Mouse (Mus musculus): ENCODE measurements around the gene Fxr2. TPM values are rescaled to one million over a fixed set of nuclear protein-coding genes. Genes with fewer than 3 reads are reported as not detected.
A peak's percentile ranks its signal among the peaks of the same experiment; 100 is the strongest.

Gene Fxr2
- polyA plus RNA-seq, 1 experiment from 2014 or later = 37.3 TPM

GRCm38 (mm10) chr11:69663795-69664194 is 31.0 kb downstream of the Fxr2 start:
- peak overlapping the region; percentile 65; the same call in 1 of the 2 replicates for H3K4me2 ChIP-seq (replicated peaks)
- peaks cover 14% of the 10 kb centered on the region for H3K4me1 ChIP-seq
- H3K9ac ChIP-seq = no peak overlapping the region
- H3K4me3 ChIP-seq = no peak overlapping the region
- no peaks in the 10 kb centered on the region for H3K9me3 ChIP-seq
- 88% methylated on average over 6 of the region's 6 CpGs for WGBS
- peaks cover 63% of the 10 kb centered on the region for H3K36me3 ChIP-seq
- H3K27me3 ChIP-seq = no peaks in the 10 kb centered on the region
- no peak for ATAC-seq (ENCODE audit: low FRiP score, low read depth)
- peak overlapping the region; percentile 95; the same call in 1 of the 2 replicates for H3K27ac ChIP-seq

- Histone ChIP-seq H3K9ac (no peak overlapping the region), H3K4me3 (no peak overlapping the region), H3K9me3 (no peaks in the 10 kb centered on the region), H3K4me2 (replicated peaks) (no peak overlapping the region), H3K27ac (no peak overlapping the region), H3K4me1 (peaks cover 22% of the 10 kb centered on the region), H3K27me3 (no peaks in the 10 kb centered on the region), H3K36me3 (peaks cover 66% of the 10 kb centered on the region)
- ATAC-seq (ENCODE audit: low FRiP score, low read depth) = no peak
- 94% methylated on average over 7 of the region's 7 CpGs for WGBS
Observed at GRCm38 (mm10) chr11:69664841-69665240, 32.1 kb downstream of the Fxr2 start.

GRCm38 (mm10) chr11:69665457-69665960 is 32.7 kb downstream of the Fxr2 start:
- ATAC-seq (ENCODE audit: low FRiP score, low read depth) = no peak
- Histone ChIP-seq H3K4me1 (peaks cover 29% of the 10 kb centered on the region), H3K36me3 (peaks cover 67% of the 10 kb centered on the region), H3K27ac (no peak overlapping the region), H3K4me2 (replicated peaks) (0 out of 2 replicates have a peak overlapping the region, but pooled peaks have one; percentile 25), H3K9ac (no peak overlapping the region), H3K4me3 (no peak overlapping the region), H3K27me3 (no peaks in the 10 kb centered on the region), H3K9me3 (no peaks in the 10 kb centered on the region)
- WGBS = 70% methylated on average over 9 of the region's 9 CpGs

GRCm38 (mm10) chr11:69665961-69666664 is 33.3 kb downstream of the Fxr2 start, which contains the start of gene Cd68:
Gene Cd68, minus strand, starts transcription at chr11:69666153.
- no peak within 1 kb of the TSS for H3K27ac ChIP-seq
- 0 out of 2 replicates have a peak within 1 kb of the TSS, but pooled peaks have one; percentile 25 for H3K4me2 ChIP-seq (replicated peaks)
- no peaks in the 10 kb centered on the region for H3K9me3 ChIP-seq
- 24% methylated on average over 7 of the region's 7 CpGs for WGBS
- H3K27me3 ChIP-seq = no peaks in the 10 kb centered on the region
- H3K36me3 ChIP-seq = peaks cover 71% of the 10 kb centered on the region
- peaks cover 32% of the 10 kb centered on the region for H3K4me1 ChIP-seq
- no peak within 1 kb of the TSS for H3K4me3 ChIP-seq
- no peak within 1 kb of the TSS for H3K9ac ChIP-seq
- no peak for ATAC-seq (ENCODE audit: low FRiP score, low read depth)

GRCm38 (mm10) chr11:69666665-69667005 is 33.8 kb downstream of the Fxr2 start:
- Histone ChIP-seq H3K4me3 (no peak overlapping the region), H3K27ac (no peak overlapping the region), H3K36me3 (peaks cover 71% of the 10 kb centered on the region), H3K4me1 (peaks cover 27% of the 10 kb centered on the region), H3K9me3 (no peaks in the 10 kb centered on the region), H3K27me3 (no peaks in the 10 kb centered on the region), H3K4me2 (replicated peaks) (no peak overlapping the region), H3K9ac (no peak overlapping the region)
- WGBS = 84% methylated on average over 3 of the region's 3 CpGs
- ATAC-seq (ENCODE audit: low FRiP score, low read depth) = no peak

- Histone ChIP-seq H3K27ac (peak overlapping the region; percentile 97), H3K36me3 (peaks cover 75% of the 10 kb centered on the region), H3K27me3 (no peaks in the 10 kb centered on the region), H3K4me2 (replicated peaks) (peak overlapping the region; percentile 99), H3K9ac (peak overlapping the region; percentile 100), H3K4me3 (peak overlapping the region; percentile 100), H3K9me3 (no peaks in the 10 kb centered on the region), H3K4me1 (peaks cover 28% of the 10 kb centered on the region)
- ATAC-seq (ENCODE audit: low FRiP score, low read depth) = peak; percentile 66
- under 1% methylated on average over 47 of the region's 61 CpGs for WGBS
Observed at GRCm38 (mm10) chr11:69670786-69671725, 38.3 kb downstream of the Fxr2 start.

- Histone ChIP-seq H3K9ac (peak overlapping the region; percentile 100), H3K4me1 (peaks cover 28% of the 10 kb centered on the region), H3K4me2 (replicated peaks) (peak overlapping the region; percentile 99), H3K36me3 (peaks cover 75% of the 10 kb centered on the region), H3K27me3 (no peaks in the 10 kb centered on the region), H3K9me3 (no peaks in the 10 kb centered on the region), H3K27ac (peak overlapping the region; percentile 97), H3K4me3 (peak overlapping the region; percentile 100)
- under 1% methylated on average over 43 of the region's 43 CpGs for WGBS
- 0 out of 2 replicates have a peak, but pooled peaks have one; percentile 10 for ATAC-seq (ENCODE audit: low FRiP score, low read depth)
Observed at GRCm38 (mm10) chr11:69671726-69672124, 38.9 kb downstream of the Fxr2 start.

GRCm38 (mm10) chr11:69672211-69672706 is 39.5 kb downstream of the Fxr2 start, which contains the start of gene Eif4a1:
Gene Eif4a1, minus strand, starts transcription at chr11:69672423.
- no peaks in the 10 kb centered on the region for H3K9me3 ChIP-seq
- under 1% methylated on average over 36 of the region's 36 CpGs for WGBS
- peak; percentile 98 for ATAC-seq (ENCODE audit: low FRiP score, low read depth)
- peaks cover 28% of the 10 kb centered on the region for H3K4me1 ChIP-seq
- no peaks in the 10 kb centered on the region for H3K27me3 ChIP-seq
- H3K4me2 ChIP-seq (replicated peaks) = peak within 1 kb of the TSS; percentile 99
- H3K9ac ChIP-seq = peak within 1 kb of the TSS; percentile 100
- H3K27ac ChIP-seq = peak within 1 kb of the TSS; percentile 97
- peaks cover 75% of the 10 kb centered on the region for H3K36me3 ChIP-seq
- peak within 1 kb of the TSS; percentile 100 for H3K4me3 ChIP-seq

- Histone ChIP-seq H3K4me1 (peaks cover 35% of the 10 kb centered on the region), H3K4me3 (no peak overlapping the region), H3K27me3 (no peaks in the 10 kb centered on the region), H3K4me2 (replicated peaks) (no peak overlapping the region; the same call in 1 of the 2 replicates), H3K9ac (no peak overlapping the region), H3K9me3 (no peaks in the 10 kb centered on the region), H3K27ac (no peak overlapping the region), H3K36me3 (peaks cover 61% of the 10 kb centered on the region)
- no peak for ATAC-seq (ENCODE audit: low FRiP score, low read depth)
- 100% methylated on average over 2 of the region's 2 CpGs for WGBS
Observed at GRCm38 (mm10) chr11:69679144-69679543, 46.4 kb downstream of the Fxr2 start.

- H3K4me1 ChIP-seq = peaks cover 41% of the 10 kb centered on the region
- 92% methylated on average over 30 of the region's 30 CpGs for WGBS
- peak overlapping the region; percentile 91 for H3K9ac ChIP-seq
- no peaks in the 10 kb centered on the region for H3K27me3 ChIP-seq
- H3K36me3 ChIP-seq = peaks cover 50% of the 10 kb centered on the region
- H3K9me3 ChIP-seq = no peaks in the 10 kb centered on the region
- H3K4me2 ChIP-seq (replicated peaks) = peak overlapping the region; percentile 95
- H3K27ac ChIP-seq = no peak overlapping the region
- no peak for ATAC-seq (ENCODE audit: low FRiP score, low read depth)
- peak overlapping the region; percentile 84 for H3K4me3 ChIP-seq
Observed at GRCm38 (mm10) chr11:69680136-69680855, 47.5 kb downstream of the Fxr2 start.
